Mouse (Mus musculus) forebrain, embryonic 11.5 days (tissue): ENCODE data around the gene Ganab. TPM values are rescaled to one million over a fixed set of nuclear protein-coding genes. Genes with fewer than 3 reads are reported as not detected.
"Not testable (repeated sequence)": the region's sequence is repeated elsewhere in the genome, so short reads cannot be mapped to it uniquely, and the experiment has no call there.

Experiments
- ATAC-seq: fragments of 200-750 bp; cut with Nextera tagmentation; replicated peaks from 2 replicates; pipeline ENCODE4 v1.8.0; 2017; ENCODE audit warnings: moderate TSS enrichment; ENCODE audit not compliant: low FRiP score
- DNase-seq: peaks from one replicate; pipeline ENCODE4 v3.0.0-alpha.2; 2017; ENCODE audit warnings: low spot score
- H3K27ac ChIP-seq: fragments of 300-500 bp; sonication (generic); 2 replicates; pipeline ENCODE4 v1.5.1; 2014; ENCODE audit warnings: low read depth, low read length
- H3K27me3 ChIP-seq: fragments of 300-500 bp; sonication (generic); 2 replicates; pipeline ENCODE4 v1.6.1; 2014; ENCODE audit warnings: mild to moderate bottlenecking, low read length, mixed read lengths; ENCODE audit not compliant: control insufficient read depth, insufficient read depth
- H3K36me3 ChIP-seq: fragments of 300-500 bp; sonication (generic); 2 replicates; pipeline ENCODE4 v1.6.1; 2014; ENCODE audit warnings: mild to moderate bottlenecking, low read length, moderate library complexity, mixed read lengths; ENCODE audit not compliant: control insufficient read depth, insufficient read depth
- H3K4me1 ChIP-seq: fragments of 300-500 bp; sonication (generic); replicated peaks from 2 replicates; pipeline ENCODE4 v1.6.1; 2014; ENCODE audit warnings: low read length, mixed read lengths; ENCODE audit not compliant: control insufficient read depth, insufficient read depth
- H3K4me2 ChIP-seq: fragments of 300-500 bp; sonication (generic); 2 replicates; pipeline ENCODE4 v1.6.1; 2014; ENCODE audit warnings: low read depth, mild to moderate bottlenecking, low read length, moderate library complexity, mixed read lengths; ENCODE audit not compliant: severe bottlenecking
- H3K4me3 ChIP-seq: fragments of 300-500 bp; sonication (generic); 2 replicates; pipeline ENCODE4 v1.5.1; 2014; ENCODE audit warnings: low read depth, low read length
- H3K9ac ChIP-seq: fragments of 300-500 bp; sonication (generic); 2 replicates; pipeline ENCODE4 v1.6.1; 2014; ENCODE audit warnings: low read length
- H3K9me3 ChIP-seq: fragments of 300-500 bp; sonication (generic); 2 replicates; pipeline ENCODE4 v1.6.1; 2016; ENCODE audit warnings: low read length, mixed read lengths; ENCODE audit not compliant: control insufficient read depth
- WGBS: fragments of 180-500 bp; shearing (Covaris S2); extraction: QIAGEN DNeasy Blood & Tissue Kit; methylation state at CpG from one replicate; pipeline ENCODE4 v1.1.7; 2014; 5-methylcytosine and 5-hydroxymethylcytosine counted together
- polyA plus RNA-seq: library from polyadenylated mRNA; unstranded; fragments of >200 nt; fragmentation: Nextera tagmentation; extraction: Ambion mirVana; gene quantifications from 2 replicates; pipeline ENCODE4 v1.2.1, GENCODE M21; 2014

Ganab gene
- polyA plus RNA-seq, 1 experiment from 2014 or later: 119 TPM

DNA sequence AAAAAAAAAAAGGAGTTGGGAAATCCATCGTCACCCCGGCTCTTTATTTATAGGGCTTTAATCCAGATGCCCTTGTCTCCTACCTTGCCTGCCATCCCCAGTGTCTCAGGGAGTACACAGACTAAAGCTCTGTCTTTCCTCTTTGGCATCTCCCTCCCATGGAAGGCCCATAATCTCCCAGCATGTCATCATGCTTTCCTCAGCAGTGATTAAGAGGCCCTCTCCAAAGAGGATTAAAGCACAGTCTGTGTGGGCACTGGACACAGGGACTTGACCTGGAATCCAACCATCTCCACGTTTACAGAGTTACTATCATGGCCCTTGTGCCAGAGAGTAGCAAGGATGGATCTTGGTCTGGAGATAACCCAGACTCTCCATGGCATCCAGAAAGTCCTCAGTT is 14.3 kb upstream of the Ganab start, which contains the start of the genes Lbhd1 and Gm49403:
Lbhd1 (plus strand) TSS at position 117 of the 400 bp plus-strand sequence.
Gm49403 (plus strand) TSS at position 315 of the 400 bp plus-strand sequence.
- WGBS: 78% methylated on average over 3 of the region's 3 CpGs
- Histone ChIP-seq H3K4me2 (no peak within 1 kb of the TSS), H3K4me1 (no peaks in the 10 kb centered on the region; the same call in 1 of the 2 replicates), H3K4me3 (no peak within 1 kb of the TSS), H3K9ac (no peak within 1 kb of the TSS), H3K9me3 (no peaks in the 10 kb centered on the region), H3K27me3 (no peaks in the 10 kb centered on the region), H3K36me3 (no peaks in the 10 kb centered on the region), H3K27ac (no peak within 1 kb of the TSS)
- ATAC-seq: no peak
- no peak for DNase-seq

GRCm38 (mm10) chr19:8886916-8887584 is 10.8 kb upstream of the Ganab start:
- ATAC-seq: no peak
- Histone ChIP-seq H3K9ac (peak overlapping the region; percentile 79; the same call in 1 of the 2 replicates), H3K9me3 (no peaks in the 10 kb centered on the region), H3K4me2 (peak overlapping the region; percentile 76; the same call in 1 of the 2 replicates), H3K27me3 (no peaks in the 10 kb centered on the region), H3K4me3 (no peak overlapping the region), H3K27ac (peak overlapping the region; percentile 62; the same call in 1 of the 2 replicates), H3K4me1 (no peaks in the 10 kb centered on the region; the same call in 1 of the 2 replicates), H3K36me3 (no peaks in the 10 kb centered on the region; the same call in 1 of the 2 replicates)
- WGBS: 52% methylated on average over 1 of the region's 1 CpGs
- DNase-seq: no peak

- Histone ChIP-seq H3K36me3 (no peaks in the 10 kb centered on the region; the same call in 1 of the 2 replicates), H3K4me1 (no peaks in the 10 kb centered on the region; the same call in 1 of the 2 replicates), H3K27me3 (no peaks in the 10 kb centered on the region), H3K4me3 (peak overlapping the region; percentile 50), H3K27ac (peak overlapping the region; percentile 62; the same call in 1 of the 2 replicates), H3K4me2 (peak overlapping the region; percentile 76), H3K9me3 (no peaks in the 10 kb centered on the region), H3K9ac (peak overlapping the region; percentile 79)
- ATAC-seq (no peak), DNase-seq (no peak)
- 16% methylated on average over 19 of the region's 19 CpGs for WGBS
Measured at GRCm38 (mm10) chr19:8887585-8888463, 10.0 kb upstream of the Ganab start.

- Histone ChIP-seq H3K36me3 (no peaks in the 10 kb centered on the region; the same call in 1 of the 2 replicates), H3K4me1 (no peaks in the 10 kb centered on the region; the same call in 1 of the 2 replicates), H3K4me3 (peak within 1 kb of the TSS; percentile 50), H3K27ac (peak within 1 kb of the TSS; percentile 67), H3K9me3 (no peaks in the 10 kb centered on the region), H3K27me3 (no peaks in the 10 kb centered on the region), H3K9ac (peak within 1 kb of the TSS; percentile 79), H3K4me2 (peak within 1 kb of the TSS; percentile 76)
- DNase-seq: peak; percentile 97
- WGBS: under 1% methylated on average over 58 of the region's 58 CpGs
- ATAC-seq: peak; percentile 96
Measured at GRCm38 (mm10) chr19:8888511-8889385, 9.1 kb upstream of the Ganab start, which contains the start of the genes 1810009A15Rik and Gm49416. TSS of gene 1810009A15Rik (plus strand) at chr19:8888853. TSS of gene Gm49416 (plus strand) at chr19:8888926.

- Histone ChIP-seq H3K9ac (peak within 1 kb of the TSS; percentile 89), H3K9me3 (no peaks in the 10 kb centered on the region), H3K27ac (peak within 1 kb of the TSS; percentile 25), H3K27me3 (no peaks in the 10 kb centered on the region), H3K4me3 (peak within 1 kb of the TSS; percentile 61), H3K4me2 (peak within 1 kb of the TSS; percentile 65), H3K4me1 (peaks cover 5% of the 10 kb centered on the region; the same call in 1 of the 2 replicates), H3K36me3 (no peaks in the 10 kb centered on the region; the same call in 1 of the 2 replicates)
- ATAC-seq (peak; percentile 53), DNase-seq (peak; percentile 91)
- 3% methylated on average over 54 of the region's 54 CpGs for WGBS
Measured at GRCm38 (mm10) chr19:8892829-8893766, 4.8 kb upstream of the Ganab start, which contains the start of gene Ints5. TSS of gene Ints5 (plus strand) at chr19:8893005.

DNA sequence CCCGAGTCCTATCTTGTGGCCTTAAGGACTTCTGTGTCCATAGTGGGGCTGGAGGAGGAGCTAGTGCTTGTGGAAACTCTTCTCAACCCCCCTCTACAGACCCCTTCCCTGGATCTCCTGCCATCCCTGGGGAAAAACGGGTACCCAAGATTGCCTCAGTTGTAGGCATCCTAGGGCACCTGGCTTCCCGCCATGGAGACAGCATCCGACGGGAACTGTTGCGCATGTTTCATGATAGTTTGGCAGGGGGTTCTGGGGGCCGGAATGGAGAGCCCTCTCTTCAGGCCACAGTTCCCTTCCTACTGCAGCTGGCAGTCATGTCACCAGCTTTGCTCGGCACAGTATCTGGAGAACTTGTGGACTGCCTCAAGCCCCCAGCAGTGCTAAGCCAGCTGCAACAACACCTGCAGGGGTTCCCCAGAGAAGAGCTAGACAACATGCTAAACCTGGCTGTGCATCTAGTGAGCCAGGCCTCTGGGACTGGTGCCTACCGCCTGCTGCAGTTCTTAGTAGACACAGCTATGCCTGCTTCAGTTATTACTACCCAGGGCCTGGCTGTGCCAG is 2.4 kb upstream of the Ganab start:
- peaks cover 11% of the 10 kb centered on the region for H3K4me1 ChIP-seq
- ATAC-seq (no peak), DNase-seq (no peak)
- H3K4me3 ChIP-seq: no peak overlapping the region
- no peaks in the 10 kb centered on the region for H3K9me3 ChIP-seq
- H3K27me3 ChIP-seq: no peaks in the 10 kb centered on the region
- no peak overlapping the region for H3K4me2 ChIP-seq
- H3K36me3 ChIP-seq: no peaks in the 10 kb centered on the region; the same call in 1 of the 2 replicates
- WGBS: 96% methylated on average over 9 of the region's 9 CpGs
- no peak overlapping the region for H3K27ac ChIP-seq
- H3K9ac ChIP-seq: no peak overlapping the region; the same call in 1 of the 2 replicates

- DNase-seq, H3K4me2 ChIP-seq, H3K27ac ChIP-seq, ATAC-seq, H3K9ac ChIP-seq, H3K27me3 ChIP-seq, H3K36me3 ChIP-seq, H3K4me3 ChIP-seq, H3K9me3 ChIP-seq: not testable (repeated sequence)
- WGBS: 89% methylated on average over 5 of the region's 5 CpGs
- H3K4me1 ChIP-seq: peaks cover 11% of the 10 kb centered on the region
Measured at GRCm38 (mm10) chr19:8896231-8896630, 1.6 kb upstream of the Ganab start.
